Mouse (Mus musculus): ENCODE data around the gene Krtap31-2.

DNA sequence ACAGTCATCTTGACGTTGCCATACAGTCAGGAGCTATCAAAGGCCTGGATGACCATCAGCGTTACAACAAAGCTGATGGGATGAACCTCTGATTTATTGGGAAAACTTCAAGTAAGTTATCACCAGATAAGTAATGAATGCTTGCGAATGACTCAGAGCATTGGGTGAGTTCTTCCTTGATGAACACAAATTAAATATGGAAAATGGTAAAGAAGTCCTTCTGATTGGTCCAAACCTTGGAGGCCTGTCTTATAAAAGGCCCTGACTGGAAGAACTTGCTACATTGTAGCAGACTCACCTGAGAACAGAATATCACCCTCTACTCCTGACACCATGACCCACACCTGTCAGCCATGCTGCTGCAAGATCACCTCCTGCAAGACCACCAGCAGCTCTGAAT lies 21.6 kb upstream of the Krtap31-2 start, which contains the start of gene Gm11565:
- no peak for TF ChIP-seq CTCF (IDR thresholded peaks at IDR 0.05; ENCODE audit: control insufficient read depth, insufficient read depth, insufficient replicate concordance, low read depth, low read length)
- no peak for TF ChIP-seq POLR2A (IDR thresholded peaks at IDR 0.05; ENCODE audit: control insufficient read depth, low read depth, low read length)
